Mouse (Mus musculus): ENCODE data around the gene Nos3. TPM values are rescaled to one million over a fixed set of nuclear protein-coding genes. Genes with fewer than 3 reads are reported as not detected.

Nos3 gene
- polyA plus RNA-seq, 1 experiment from 2014 or later = 26.5 TPM

DNA sequence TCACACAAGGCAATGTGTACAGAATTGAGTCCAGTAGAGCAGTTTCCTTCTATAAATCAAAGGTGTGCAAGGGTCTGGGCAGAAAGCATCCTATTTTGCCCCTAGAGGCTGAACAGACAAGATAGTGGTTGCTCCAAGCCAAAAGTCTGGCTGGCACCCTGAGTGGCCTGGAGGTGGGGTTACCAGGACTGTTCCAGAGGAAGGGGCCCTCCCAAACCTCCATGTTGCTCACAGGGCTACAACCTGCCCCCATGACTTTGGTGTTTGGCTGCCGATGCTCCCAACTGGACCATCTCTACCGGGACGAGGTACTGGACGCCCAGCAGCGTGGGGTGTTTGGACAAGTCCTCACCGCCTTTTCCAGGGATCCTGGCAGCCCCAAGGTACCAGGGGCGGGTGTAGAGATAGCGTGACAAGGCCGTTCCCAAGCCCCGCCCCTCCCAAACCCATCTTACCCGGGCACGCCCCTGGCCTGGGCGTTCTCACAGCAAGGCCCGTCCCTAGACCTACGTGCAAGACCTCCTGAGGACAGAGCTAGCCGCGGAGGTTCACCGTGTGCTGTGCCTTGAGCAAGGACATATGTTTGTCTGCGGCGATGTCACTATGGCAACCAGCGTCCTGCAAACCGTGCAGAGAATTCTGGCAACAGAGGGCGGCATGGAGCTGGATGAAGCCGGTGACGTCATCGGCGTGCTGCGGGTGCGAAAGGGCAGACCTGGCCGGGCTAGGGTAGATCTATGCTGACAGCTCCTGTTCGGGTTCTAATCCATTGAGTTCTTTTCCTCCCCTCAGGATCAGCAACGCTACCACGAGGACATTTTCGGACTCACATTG lies 18.6 kb downstream of the Nos3 start:
- Histone ChIP-seq H3K9ac (replicated peaks; ENCODE audit: low read depth) (no peak overlapping the region), H3K9me3 (ENCODE audit: low read length) (no peaks in the 10 kb centered on the region), H3K4me2 (replicated peaks; ENCODE audit: low read depth, low read length) (peak overlapping the region; percentile 63), H3K4me1 (ENCODE audit: insufficient read depth, low read depth, low read length) (peaks cover 23% of the 10 kb centered on the region), H3K4me3 (ENCODE audit: low read depth, low read length) (peak overlapping the region; percentile 35), H3K27me3 (replicated peaks; ENCODE audit: insufficient read depth, low read length) (peaks cover 7% of the 10 kb centered on the region; the same call in 1 of the 2 replicates), H3K27ac (ENCODE audit: low read length) (0 out of 2 replicates have a peak overlapping the region, but pooled peaks have one; percentile 38), H3K36me3 (ENCODE audit: insufficient read depth, low read length) (no peaks in the 10 kb centered on the region)
- DNase-seq (ENCODE audit: low spot score) (peak; percentile 99), ATAC-seq (peak; percentile 94)
- WGBS = 5% methylated on average over 33 of the region's 34 CpGs
- TF ChIP-seq CTCF (IDR thresholded peaks at IDR 0.05) = peak; percentile 76
- TF ChIP-seq EP300 (IDR thresholded peaks at IDR 0.05) = peak; percentile 21; the same call in 1 of the 2 replicates

GRCm38 (mm10) chr5:24384407-24384806 lies 19.8 kb downstream of the Nos3 start:
- 28% methylated on average over 6 of the region's 6 CpGs for WGBS
- Histone ChIP-seq H3K27me3 (replicated peaks; ENCODE audit: insufficient read depth, low read length) (peaks cover 7% of the 10 kb centered on the region; the same call in 1 of the 2 replicates), H3K27ac (ENCODE audit: low read length) (peak overlapping the region; percentile 38; the same call in 1 of the 2 replicates), H3K9me3 (ENCODE audit: low read length) (no peaks in the 10 kb centered on the region), H3K9ac (replicated peaks; ENCODE audit: low read depth) (no peak overlapping the region), H3K4me1 (ENCODE audit: insufficient read depth, low read depth, low read length) (peaks cover 25% of the 10 kb centered on the region), H3K4me2 (replicated peaks; ENCODE audit: low read depth, low read length) (no peak overlapping the region), H3K36me3 (ENCODE audit: insufficient read depth, low read length) (no peaks in the 10 kb centered on the region), H3K4me3 (ENCODE audit: low read depth, low read length) (no peak overlapping the region)
- ATAC-seq (peak; percentile 9; the same call in 1 of the 2 replicates), DNase-seq (ENCODE audit: low spot score) (peak; percentile 66)
- peak; percentile 74 for TF ChIP-seq EP300 (IDR thresholded peaks at IDR 0.05)
- TF ChIP-seq CTCF (IDR thresholded peaks at IDR 0.05) = peak; percentile 39

- 99% methylated on average over 5 of the region's 5 CpGs for WGBS
- Histone ChIP-seq H3K4me3 (ENCODE audit: low read depth, low read length) (no peak overlapping the region), H3K9ac (replicated peaks; ENCODE audit: low read depth) (no peak overlapping the region), H3K4me1 (ENCODE audit: insufficient read depth, low read depth, low read length) (peaks cover 25% of the 10 kb centered on the region), H3K27ac (ENCODE audit: low read length) (no peak overlapping the region), H3K27me3 (replicated peaks; ENCODE audit: insufficient read depth, low read length) (peaks cover 7% of the 10 kb centered on the region; the same call in 1 of the 2 replicates), H3K4me2 (replicated peaks; ENCODE audit: low read depth, low read length) (no peak overlapping the region), H3K9me3 (ENCODE audit: low read length) (no peaks in the 10 kb centered on the region), H3K36me3 (ENCODE audit: insufficient read depth, low read length) (no peaks in the 10 kb centered on the region)
- ATAC-seq (no peak), DNase-seq (ENCODE audit: low spot score) (no peak)
- no peak for TF ChIP-seq CTCF (IDR thresholded peaks at IDR 0.05)
- no peak for TF ChIP-seq EP300 (IDR thresholded peaks at IDR 0.05)
These were observed 20.8 kb downstream of the Nos3 start for GRCm38 (mm10) chr5:24385374-24385773.

DNA sequence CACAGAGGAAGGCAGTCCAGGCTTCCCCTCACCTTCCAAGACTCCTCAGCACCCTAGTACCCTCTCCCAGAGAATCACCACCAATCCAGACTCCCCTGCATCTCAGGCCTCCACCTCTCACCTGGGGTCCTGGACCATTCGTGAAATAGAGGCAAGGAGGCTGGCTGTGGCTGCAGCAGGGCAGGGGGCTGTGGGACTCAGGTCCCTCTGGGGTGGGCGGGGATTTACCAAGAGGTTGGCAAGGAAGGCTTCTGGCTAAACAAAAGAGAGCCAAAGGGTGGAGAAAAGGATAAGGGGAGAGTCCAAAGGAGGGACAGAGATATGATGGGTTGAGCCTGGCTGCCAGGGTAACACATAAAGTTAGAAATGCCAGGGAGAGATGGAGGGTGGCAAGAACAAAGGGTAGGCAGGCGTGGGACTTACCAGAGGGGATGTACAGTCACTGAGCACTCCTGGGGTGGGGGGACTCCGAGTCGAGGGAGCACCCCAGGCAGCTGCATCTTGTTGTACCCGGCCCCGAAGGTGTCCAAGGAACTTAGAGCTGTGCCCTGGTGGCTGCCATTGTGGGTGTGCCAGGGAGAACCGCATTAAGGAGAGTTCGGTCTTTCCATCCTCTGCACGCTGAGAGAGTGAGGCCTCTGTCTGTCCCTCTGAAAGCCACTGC lies 21.4 kb downstream of the Nos3 start:
- TF ChIP-seq CTCF (IDR thresholded peaks at IDR 0.05) = no peak
- TF ChIP-seq EP300 (IDR thresholded peaks at IDR 0.05) = no peak
- DNase-seq (ENCODE audit: low spot score) (no peak), ATAC-seq (no peak)

DNA sequence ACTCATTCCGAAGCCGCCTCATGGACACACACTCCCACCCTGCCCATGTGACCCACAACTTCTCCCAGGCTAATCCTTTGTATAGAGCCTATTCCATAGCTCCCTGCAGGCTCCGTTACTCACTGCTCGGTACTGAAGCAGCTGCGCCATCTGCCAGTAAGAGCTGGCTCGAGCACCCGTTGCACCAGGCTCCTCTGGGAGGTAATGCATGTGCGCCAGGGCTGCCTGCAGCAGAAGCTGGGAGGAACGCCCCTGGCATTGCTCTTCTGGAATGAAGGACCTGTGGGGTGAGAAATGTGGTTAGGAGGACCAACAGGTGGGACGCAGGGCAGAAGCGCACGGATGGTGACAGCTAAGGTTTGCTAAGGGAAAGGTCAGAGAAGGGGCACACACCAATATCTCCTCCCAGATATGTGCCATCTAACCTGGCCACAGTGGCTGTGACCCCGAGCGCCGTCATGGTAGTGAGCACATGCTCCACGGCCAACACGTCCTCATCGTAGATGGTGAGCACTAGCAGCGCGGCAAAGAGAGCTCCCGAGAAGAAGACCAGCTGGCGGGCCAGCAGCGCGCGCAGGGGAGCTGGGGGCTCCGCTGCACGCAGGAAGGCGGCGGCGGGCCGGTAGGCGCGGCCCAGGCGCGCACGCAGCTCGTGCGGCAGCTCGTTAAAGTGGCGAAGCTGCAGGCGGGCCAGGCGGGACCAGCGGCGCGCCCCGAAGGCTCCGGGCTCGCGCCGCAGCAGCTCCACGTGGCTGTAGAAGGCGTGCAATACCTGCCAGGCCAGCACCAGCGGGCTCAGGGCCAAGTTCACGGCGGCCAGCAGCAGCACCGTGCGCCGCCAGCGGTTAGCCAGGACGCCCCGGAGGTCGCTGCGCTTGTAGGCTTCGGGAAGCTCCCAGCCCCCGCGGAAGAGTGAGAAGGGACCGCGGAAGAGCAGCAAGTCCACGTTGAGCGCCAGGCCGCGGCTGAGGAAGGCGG lies 22.9 kb downstream of the Nos3 start:
- peak overlapping the region; percentile 20 for H3K9ac ChIP-seq (replicated peaks; ENCODE audit: low read depth)
- peaks cover 7% of the 10 kb centered on the region; the same call in 1 of the 2 replicates for H3K27me3 ChIP-seq (replicated peaks; ENCODE audit: insufficient read depth, low read length)
- peak; percentile 51 for TF ChIP-seq CTCF (IDR thresholded peaks at IDR 0.05)
- no peak for TF ChIP-seq EP300 (IDR thresholded peaks at IDR 0.05)
- no peaks in the 10 kb centered on the region for H3K9me3 ChIP-seq (ENCODE audit: low read length)
- ATAC-seq (peak; percentile 26), DNase-seq (ENCODE audit: low spot score) (peak; percentile 66)
- peak overlapping the region; percentile 33 for H3K4me3 ChIP-seq (ENCODE audit: low read depth, low read length)
- no peaks in the 10 kb centered on the region for H3K36me3 ChIP-seq (ENCODE audit: insufficient read depth, low read length)
- peak overlapping the region; percentile 74 for H3K4me2 ChIP-seq (replicated peaks; ENCODE audit: low read depth, low read length)
- no peak overlapping the region for H3K27ac ChIP-seq (ENCODE audit: low read length)
- 1% methylated on average over 69 of the region's 73 CpGs for WGBS
- H3K4me1 ChIP-seq (ENCODE audit: insufficient read depth, low read depth, low read length) = peaks cover 19% of the 10 kb centered on the region

More for the DNA sequence above, 21.4 kb downstream of the Nos3 start:
- Histone ChIP-seq H3K36me3 (ENCODE audit: insufficient read depth, low read length) (no peaks in the 10 kb centered on the region), H3K27ac (ENCODE audit: low read length) (no peak overlapping the region), H3K9ac (replicated peaks; ENCODE audit: low read depth) (no peak overlapping the region), H3K27me3 (replicated peaks; ENCODE audit: insufficient read depth, low read length) (peaks cover 7% of the 10 kb centered on the region; the same call in 1 of the 2 replicates), H3K9me3 (ENCODE audit: low read length) (no peaks in the 10 kb centered on the region), H3K4me1 (ENCODE audit: insufficient read depth, low read depth, low read length) (peaks cover 21% of the 10 kb centered on the region), H3K4me2 (replicated peaks; ENCODE audit: low read depth, low read length) (no peak overlapping the region), H3K4me3 (ENCODE audit: low read depth, low read length) (no peak overlapping the region)
- 82% methylated on average over 10 of the region's 10 CpGs for WGBS
